Mouse (Mus musculus) forebrain, postnatal 0 days (tissue): Measurements from ENCODE around the gene 4932415D10Rik. TPM values are rescaled to one million over a fixed set of nuclear protein-coding genes. Genes with fewer than 3 reads are reported as not detected.
A peak's percentile ranks its signal among the peaks of the same experiment; 100 is the strongest.

ENCODE experiments used
- ATAC-seq: fragments of 200-750 bp; cut with Nextera tagmentation; 2 replicates; pipeline ENCODE4 v1.8.0; 2017; ENCODE audit warnings: mild to moderate bottlenecking, moderate library complexity
- DNase-seq: peaks from one replicate; pipeline ENCODE4 v3.0.0-alpha.2; 2015
- H3K27ac ChIP-seq: fragments of 300-500 bp; sonication (generic); 2 replicates; pipeline ENCODE4 v1.5.1; 2014; ENCODE audit warnings: low read depth, mild to moderate bottlenecking, antibody characterized with exemption, low read length, moderate library complexity, mixed read lengths
- H3K27me3 ChIP-seq: fragments of 300-500 bp; sonication (generic); 2 replicates; pipeline ENCODE4 v1.6.1; 2014; ENCODE audit warnings: mild to moderate bottlenecking, low read length, mixed read lengths; ENCODE audit not compliant: insufficient read depth
- H3K36me3 ChIP-seq: fragments of 300-500 bp; sonication (generic); 2 replicates; pipeline ENCODE4 v1.6.1; 2014; ENCODE audit warnings: mild to moderate bottlenecking, moderate library complexity; ENCODE audit not compliant: insufficient read depth
- H3K4me1 ChIP-seq: fragments of 300-500 bp; sonication (generic); 2 replicates; pipeline ENCODE4 v1.6.1; 2014; ENCODE audit warnings: antibody characterized with exemption; ENCODE audit not compliant: insufficient read depth
- H3K4me2 ChIP-seq: fragments of 300-500 bp; sonication (generic); 2 replicates; pipeline ENCODE4 v1.6.1; 2014; ENCODE audit warnings: low read depth, mild to moderate bottlenecking, moderate library complexity
- H3K4me3 ChIP-seq: fragments of 300-500 bp; sonication (generic); 2 replicates; pipeline ENCODE4 v1.5.1; 2014; ENCODE audit warnings: low read depth, low read length, mixed read lengths
- H3K9ac ChIP-seq: fragments of 300-500 bp; sonication (generic); 2 replicates; pipeline ENCODE4 v1.6.1; 2014; ENCODE audit warnings: mild to moderate bottlenecking
- H3K9me3 ChIP-seq: fragments of 300-500 bp; sonication (generic); 2 replicates; pipeline ENCODE4 v1.6.1; 2016; ENCODE audit warnings: low read length
- CTCF ChIP-seq: sonication (generic); IDR thresholded peaks from 2 replicates; pipeline ENCODE4 v1.5.1; 2016; ENCODE audit warnings: antibody characterized with exemption, control low read depth, low read depth
- WGBS: fragments of 180-500 bp; shearing (Covaris S2); extraction: QIAGEN DNeasy Blood & Tissue Kit; methylation state at CpG from one replicate; pipeline ENCODE4 v1.1.7; 2014; 5-methylcytosine and 5-hydroxymethylcytosine counted together
- polyA plus RNA-seq: library from polyadenylated mRNA; unstranded; fragments of >200 nt; fragmentation: Nextera tagmentation; extraction: Ambion mirVana; gene quantifications from 2 replicates; pipeline ENCODE4 v1.2.1, GENCODE M21; 2015
- total RNA-seq: library from RNA; depleted of rRNA; stranded (reverse); fragments of >200 nt; gene quantifications from 2 replicates; pipeline ENCODE4 v1.2.3, GENCODE M21; 2014; rRNA removed

Gene 4932415D10Rik
- total RNA-seq (under 0.01 TPM in 1 of 2 replicates, not detected in the other), polyA plus RNA-seq (not detected in 2 replicates)

DNA sequence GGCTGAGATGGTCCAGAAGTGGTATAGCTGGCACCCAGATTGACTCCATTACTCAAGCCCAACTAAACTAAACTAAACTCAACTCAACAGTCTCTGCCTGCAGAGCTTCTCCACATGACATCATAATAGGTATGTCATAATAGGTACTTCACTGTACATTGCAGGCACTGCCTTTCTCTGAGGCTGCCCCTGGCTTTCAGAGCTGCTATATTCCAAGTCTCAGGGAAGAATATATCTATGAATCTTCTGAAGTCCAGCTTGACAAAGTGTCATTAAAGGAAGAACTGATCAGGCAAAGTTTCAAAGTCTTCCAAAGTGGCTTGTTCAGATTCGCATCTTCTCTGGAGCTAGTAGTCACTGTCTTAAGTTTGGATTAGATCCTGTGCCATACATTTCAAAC is at the start of gene 4932415D10Rik:
4932415D10Rik (minus strand) TSS at position 101 of the 400 bp plus-strand sequence.
- Histone ChIP-seq H3K4me3 (no peak within 1 kb of the TSS), H3K9ac (no peak within 1 kb of the TSS), H3K27me3 (no peaks in the 10 kb centered on the region), H3K9me3 (no peaks in the 10 kb centered on the region), H3K27ac (no peak within 1 kb of the TSS), H3K36me3 (no peaks in the 10 kb centered on the region), H3K4me2 (no peak within 1 kb of the TSS), H3K4me1 (no peaks in the 10 kb centered on the region)
- ATAC-seq (no peak), DNase-seq (no peak)
- no peak for TF ChIP-seq CTCF
- 93% methylated on average over 1 of the region's 1 CpGs for WGBS

DNA sequence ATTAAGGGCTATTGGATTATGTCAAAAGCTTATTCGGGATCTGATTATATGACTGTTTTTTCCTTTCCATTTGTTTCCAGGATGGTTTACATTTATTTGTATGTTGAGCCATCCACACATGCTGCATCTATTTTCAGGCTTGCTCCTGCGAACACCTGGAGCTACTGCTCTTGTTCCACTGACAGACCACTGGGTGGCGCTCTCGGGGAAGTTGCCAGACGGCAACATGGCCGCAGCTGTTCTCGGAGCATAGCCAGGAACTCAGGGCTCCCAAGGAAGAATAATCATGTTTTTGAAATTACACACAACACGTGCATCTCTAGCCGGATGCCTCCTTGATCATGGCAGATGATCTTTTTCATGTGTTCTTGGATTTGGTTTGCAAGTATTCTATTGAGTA is 45.5 kb upstream of the 4932415D10Rik start:
- Histone ChIP-seq H3K4me3 (no peak overlapping the region), H3K9me3 (peaks cover 46% of the 10 kb centered on the region), H3K36me3 (no peaks in the 10 kb centered on the region), H3K4me1 (no peaks in the 10 kb centered on the region), H3K27me3 (no peaks in the 10 kb centered on the region), H3K27ac (no peak overlapping the region), H3K4me2 (no peak overlapping the region), H3K9ac (no peak overlapping the region)
- no peak for ATAC-seq
- TF ChIP-seq CTCF, result no peak
- DNase-seq, result no peak
- WGBS, result 93% methylated on average over 9 of the region's 9 CpGs

DNA sequence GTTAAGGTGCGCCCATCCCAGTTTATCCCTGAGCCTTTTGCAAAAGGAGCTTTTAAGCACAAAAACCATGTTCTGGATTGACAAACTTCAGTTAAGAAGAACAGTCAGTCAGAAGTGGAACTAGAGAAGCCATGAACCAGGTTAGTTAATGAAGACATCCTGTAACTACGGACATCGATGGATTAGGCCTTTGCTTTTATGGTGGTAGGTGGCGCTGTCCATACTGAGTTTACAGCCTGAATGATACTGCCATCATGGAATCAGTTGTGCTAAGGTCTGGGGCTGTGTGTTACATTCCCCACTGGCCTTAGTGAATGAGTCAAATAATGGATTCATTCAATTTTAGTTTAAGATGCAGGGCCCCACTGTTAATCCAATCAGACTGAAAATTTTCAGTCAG is 39.0 kb upstream of the 4932415D10Rik start:
- WGBS, result 100% methylated on average over 4 of the region's 4 CpGs
- H3K4me3 ChIP-seq, result no peak overlapping the region

DNA sequence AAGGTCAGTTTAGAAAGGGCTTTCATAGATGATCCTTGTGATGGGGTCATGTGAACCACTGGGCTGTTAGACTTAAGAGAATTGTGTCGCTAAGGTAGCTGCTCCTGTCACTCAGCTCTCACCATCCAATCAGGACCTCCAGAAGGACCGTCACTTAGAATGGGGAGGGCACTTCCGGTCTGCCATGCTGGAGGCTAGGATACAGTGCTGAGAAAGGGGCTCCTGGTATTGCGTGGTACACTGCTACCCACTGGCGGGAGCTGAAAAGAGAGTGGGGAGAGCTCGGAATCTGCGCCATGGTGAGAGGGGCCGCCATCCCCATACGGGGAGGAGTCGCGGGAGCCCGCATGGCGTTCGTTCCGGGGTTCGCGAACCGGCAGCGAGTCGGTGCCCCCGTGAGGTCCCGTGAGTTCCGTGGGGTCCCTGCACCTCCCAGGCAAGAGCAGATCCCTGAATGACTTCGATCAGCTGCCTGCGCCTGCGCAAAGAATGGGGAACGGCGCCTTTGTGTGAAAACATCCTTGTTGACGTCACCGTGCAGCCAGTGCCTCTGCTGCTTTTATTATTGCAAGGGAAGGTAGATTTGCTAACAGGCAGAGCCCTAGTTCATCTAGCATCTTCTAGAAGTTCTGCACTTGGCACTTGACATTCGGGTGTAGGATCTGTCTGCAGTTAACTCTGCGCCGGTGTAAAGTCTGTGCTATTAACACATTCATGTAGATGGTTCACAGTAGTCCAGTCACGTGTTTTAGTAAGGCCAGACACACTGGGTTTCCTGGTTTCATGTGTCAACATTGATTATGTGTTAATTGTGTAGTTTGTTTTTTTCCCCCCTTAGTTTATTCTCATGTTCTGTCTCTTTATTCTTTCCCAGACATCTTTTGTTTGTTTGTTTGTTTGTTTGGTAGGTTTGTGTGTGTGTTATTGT is 38.0 kb upstream of the 4932415D10Rik start, which contains the start of gene Gm4924:
Gm4924 (plus strand) TSS at position 173 of the 928 bp plus-strand sequence.
- WGBS, result 3% methylated on average over 34 of the region's 34 CpGs
- Histone ChIP-seq H3K9ac (peak within 1 kb of the TSS; percentile 89), H3K4me2 (peak within 1 kb of the TSS; percentile 46), H3K9me3 (peaks cover 15% of the 10 kb centered on the region; the same call in 1 of the 2 replicates), H3K4me3 (peak within 1 kb of the TSS; percentile 65), H3K36me3 (no peaks in the 10 kb centered on the region), H3K27ac (peak within 1 kb of the TSS; percentile 99), H3K27me3 (no peaks in the 10 kb centered on the region; the same call in 1 of the 2 replicates), H3K4me1 (no peaks in the 10 kb centered on the region)
- DNase-seq (peak; percentile 95), ATAC-seq (peak; percentile 100)
- peak; percentile 39 for TF ChIP-seq CTCF

More for the DNA sequence above, 39.0 kb upstream of the 4932415D10Rik start:
- Histone ChIP-seq H3K9me3 (peaks cover 20% of the 10 kb centered on the region), H3K4me2 (no peak overlapping the region), H3K4me1 (no peaks in the 10 kb centered on the region), H3K27ac (no peak overlapping the region), H3K27me3 (no peaks in the 10 kb centered on the region), H3K9ac (no peak overlapping the region), H3K36me3 (no peaks in the 10 kb centered on the region)
- ATAC-seq (no peak), DNase-seq (no peak)
- TF ChIP-seq CTCF, result peak; percentile 32; the same call in 1 of the 2 replicates

DNA sequence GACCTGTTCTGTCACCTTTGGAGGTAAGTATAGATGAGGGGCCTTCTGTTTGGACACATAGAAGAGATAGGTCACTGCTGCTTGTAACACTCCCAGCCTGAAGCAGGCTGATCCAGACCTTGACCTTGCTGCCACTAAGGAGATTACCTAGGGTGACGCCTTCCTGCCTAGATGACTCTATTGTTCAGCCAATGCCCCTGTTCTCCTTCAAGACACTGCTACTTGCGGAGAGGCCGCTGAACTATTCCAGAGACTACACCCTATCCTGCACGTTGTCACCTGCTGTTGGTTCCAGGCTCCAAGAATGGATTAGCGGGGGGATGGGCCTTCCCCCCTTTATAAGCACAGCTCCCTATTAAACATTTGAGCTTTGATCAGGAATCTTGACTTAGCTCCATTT is 13.4 kb upstream of the 4932415D10Rik start:
- Histone ChIP-seq H3K9ac (no peak overlapping the region), H3K4me2 (no peak overlapping the region), H3K9me3 (no peaks in the 10 kb centered on the region), H3K36me3 (no peaks in the 10 kb centered on the region), H3K4me3 (no peak overlapping the region), H3K4me1 (no peaks in the 10 kb centered on the region), H3K27ac (no peak overlapping the region), H3K27me3 (no peaks in the 10 kb centered on the region)
- ATAC-seq (no peak), DNase-seq (no peak)
- WGBS, result 86% methylated on average over 5 of the region's 5 CpGs
- TF ChIP-seq CTCF, result no peak

DNA sequence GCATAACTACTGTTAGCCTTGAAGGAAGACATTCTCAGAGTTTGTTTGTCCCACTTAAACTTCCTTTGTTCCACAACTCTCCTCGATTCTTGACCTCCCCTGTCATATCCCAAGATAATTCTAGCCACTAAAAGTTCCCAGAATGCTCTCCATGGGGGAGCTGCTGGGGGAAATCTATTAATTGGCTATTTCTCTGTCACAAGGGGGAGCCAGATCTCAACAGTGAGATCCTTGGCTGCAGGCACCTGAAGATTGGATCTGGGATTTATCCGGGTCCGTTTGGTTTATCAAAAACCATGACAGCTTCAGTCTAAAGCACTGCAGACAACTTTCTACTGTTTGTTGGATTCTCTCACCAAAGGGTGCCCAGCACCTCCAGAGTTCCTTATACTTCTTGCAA is 3.8 kb upstream of the 4932415D10Rik start:
- Histone ChIP-seq H3K9ac (no peak overlapping the region), H3K27ac (no peak overlapping the region), H3K36me3 (no peaks in the 10 kb centered on the region), H3K4me2 (no peak overlapping the region), H3K9me3 (no peaks in the 10 kb centered on the region), H3K4me3 (no peak overlapping the region), H3K4me1 (no peaks in the 10 kb centered on the region), H3K27me3 (no peaks in the 10 kb centered on the region)
- TF ChIP-seq CTCF, result no peak
- DNase-seq (no peak), ATAC-seq (no peak)
- WGBS, result 76% methylated on average over 3 of the region's 3 CpGs

DNA sequence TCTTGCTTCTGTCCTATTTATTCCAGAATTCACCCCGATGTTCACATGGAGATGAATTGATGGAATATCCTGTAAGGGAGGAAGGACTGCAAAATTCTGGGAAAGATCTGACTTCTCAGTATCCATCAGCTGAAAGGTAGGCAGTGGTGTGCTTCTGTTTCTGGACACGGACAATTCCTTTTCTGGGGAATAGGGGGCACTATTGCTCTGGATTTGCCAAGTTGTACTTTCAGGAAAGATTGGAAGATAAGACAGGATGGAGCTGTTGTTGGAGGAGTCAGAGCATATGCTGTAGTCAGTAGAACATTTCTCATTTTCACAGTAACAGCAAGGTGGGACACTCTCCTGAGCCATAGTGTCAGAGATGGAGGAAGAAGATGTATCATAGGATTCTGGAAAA is 19.9 kb downstream of the 4932415D10Rik start:
- ATAC-seq (no peak), DNase-seq (no peak)
- Histone ChIP-seq H3K36me3 (no peaks in the 10 kb centered on the region), H3K4me3 (no peak overlapping the region), H3K27me3 (no peaks in the 10 kb centered on the region), H3K4me1 (no peaks in the 10 kb centered on the region), H3K9ac (no peak overlapping the region), H3K27ac (no peak overlapping the region), H3K4me2 (no peak overlapping the region), H3K9me3 (no peaks in the 10 kb centered on the region)
- no peak for TF ChIP-seq CTCF
- WGBS, result 64% methylated on average over 2 of the region's 2 CpGs
